Mouse (Mus musculus) hindlimb bud, embryonic 11.5 days (tissue): ENCODE results near the gene Snx29.
"Not testable (repeated sequence)": the region's sequence is repeated elsewhere in the genome, so short reads cannot be mapped to it uniquely, and the experiment has no call there.

ENCODE experiments used
- DNase-seq: peaks from one replicate; pipeline ENCODE4 v3.0.0-alpha.2; 2012; ENCODE audit warnings: low read depth, low spot score; ENCODE audit errors: extremely low spot score

Gene Snx29

DNA sequence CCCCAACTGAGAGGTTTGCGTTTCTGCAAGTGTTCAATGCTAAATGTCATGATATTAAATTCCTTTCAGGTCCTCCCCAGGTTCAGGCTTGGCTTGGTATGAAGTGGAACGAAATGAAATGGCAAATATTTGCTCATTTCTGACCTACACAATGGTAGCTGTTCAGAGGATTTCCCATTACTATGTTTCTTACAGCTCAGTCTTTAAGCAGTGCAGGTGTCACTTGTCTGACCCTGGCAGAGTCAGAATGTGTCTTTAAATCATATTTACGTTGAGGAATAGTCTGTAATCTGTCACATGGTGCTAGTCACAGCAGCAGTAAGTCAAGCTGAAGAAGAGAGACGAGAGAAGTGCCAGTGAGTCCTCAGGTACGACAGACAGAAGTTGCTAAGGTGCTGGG is 36.5 kb downstream of the Snx29 start:
- no peak for DNase-seq

- no peak for DNase-seq
These were observed 37.2 kb downstream of the Snx29 start for GRCm38 (mm10) chr16:11359919-11360318.

DNA sequence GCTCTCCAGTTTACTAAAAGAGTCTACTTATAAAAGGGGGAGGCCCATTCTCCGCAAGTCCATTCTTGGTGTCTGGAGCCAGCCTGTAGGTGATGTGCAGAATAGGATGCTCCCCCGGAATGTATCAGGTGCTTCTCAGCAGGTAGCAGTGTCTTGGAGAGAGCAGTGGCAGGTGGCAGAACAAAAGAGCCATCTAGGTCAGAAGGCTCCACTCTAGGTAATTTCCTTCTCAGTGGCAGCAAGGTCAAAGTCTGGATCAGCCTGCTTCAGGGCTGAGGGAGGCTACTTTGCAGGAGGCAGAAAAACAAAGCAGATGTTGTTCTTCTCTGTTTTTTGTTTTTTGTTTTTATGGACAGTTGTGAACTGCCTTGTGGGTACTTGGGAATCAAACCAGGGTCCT is 37.9 kb downstream of the Snx29 start:
- DNase-seq, result not testable (repeated sequence)

GRCm38 (mm10) chr16:11365626-11366025 is 42.9 kb downstream of the Snx29 start:
- DNase-seq, result no peak

DNA sequence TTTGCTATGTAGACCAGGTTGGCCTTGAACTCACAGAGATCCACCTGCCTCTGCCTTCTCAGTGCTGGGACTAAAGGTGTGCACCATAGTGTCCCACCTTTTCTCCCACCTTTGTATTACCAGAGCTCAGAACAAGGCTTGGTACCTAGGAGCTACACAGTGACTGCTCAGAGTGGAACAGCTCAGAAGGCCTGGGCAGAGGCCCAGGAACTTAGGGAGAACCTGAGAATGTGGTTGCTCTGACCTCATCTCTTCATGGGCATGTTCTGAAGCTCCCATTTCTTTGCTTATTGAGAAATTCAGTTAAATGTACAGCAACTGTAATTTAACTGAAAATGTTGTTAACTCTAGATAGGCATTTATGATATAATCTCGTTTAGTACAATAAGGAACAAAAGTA is 44.1 kb downstream of the Snx29 start:
- DNase-seq, result no peak

DNA sequence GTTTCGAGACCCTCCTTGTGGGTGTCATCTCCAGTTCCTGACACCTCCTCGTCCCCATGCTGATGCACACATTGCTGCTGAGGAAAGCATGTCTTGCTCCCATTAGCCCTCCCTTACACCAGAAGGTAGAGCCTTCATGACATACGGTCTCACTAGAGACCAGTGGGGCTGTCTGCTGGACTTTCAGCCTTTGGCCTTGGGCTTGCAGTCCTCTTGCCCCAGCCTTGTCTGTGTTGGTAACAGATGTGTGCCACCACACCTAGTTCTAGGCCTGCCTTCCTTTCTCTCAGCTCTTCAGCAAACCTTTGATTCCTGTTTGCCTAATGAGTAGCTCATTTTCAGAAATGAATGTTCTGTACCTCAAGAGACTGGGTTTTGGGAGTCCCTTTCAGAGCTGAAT is 45.7 kb downstream of the Snx29 start:
- DNase-seq, result no peak

GRCm38 (mm10) chr16:11369162-11369561 is 46.5 kb downstream of the Snx29 start:
- no peak for DNase-seq

DNA sequence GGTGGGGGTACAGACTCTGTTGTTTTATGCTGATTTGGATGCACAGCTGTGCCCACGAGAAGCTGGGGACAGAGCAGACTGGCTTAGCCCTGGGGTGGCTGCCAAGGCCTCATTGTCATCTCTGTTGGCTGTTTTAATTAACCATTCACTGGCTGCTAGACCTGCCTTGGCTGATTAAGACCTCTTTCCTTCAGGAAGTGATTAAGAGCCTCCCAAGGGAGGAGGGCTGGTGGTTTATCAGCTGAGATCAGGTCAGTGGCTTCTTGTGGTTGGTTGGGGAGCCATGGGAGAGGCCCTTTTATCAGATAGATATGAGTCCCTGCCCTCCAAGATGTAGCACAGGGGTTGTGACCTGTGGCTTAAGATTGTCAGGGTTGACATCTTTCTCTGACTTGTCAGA is 46.9 kb downstream of the Snx29 start:
- no peak for DNase-seq

GRCm38 (mm10) chr16:11370132-11370544 is 47.4 kb downstream of the Snx29 start:
- no peak for DNase-seq

DNA sequence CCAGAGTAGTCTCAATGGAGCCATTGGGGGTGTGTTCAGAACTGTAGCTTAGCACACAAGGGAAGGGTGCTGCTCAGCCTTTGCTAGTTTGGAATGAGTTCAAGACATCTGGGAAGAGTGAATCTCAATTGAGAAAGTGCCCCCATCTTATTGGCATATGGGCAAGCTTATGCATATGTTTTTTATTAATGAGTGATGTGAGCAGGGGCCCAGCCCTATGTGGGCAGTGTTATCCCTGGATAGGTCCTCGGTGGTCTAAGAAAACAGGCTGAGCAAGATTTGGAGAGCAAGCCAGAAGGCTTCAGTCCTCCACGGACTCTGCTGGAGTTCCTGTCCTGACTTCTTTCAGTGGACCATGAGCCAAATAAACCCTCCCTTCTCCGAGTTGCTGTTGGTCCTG is 56.6 kb downstream of the Snx29 start:
- DNase-seq, result no peak

DNA sequence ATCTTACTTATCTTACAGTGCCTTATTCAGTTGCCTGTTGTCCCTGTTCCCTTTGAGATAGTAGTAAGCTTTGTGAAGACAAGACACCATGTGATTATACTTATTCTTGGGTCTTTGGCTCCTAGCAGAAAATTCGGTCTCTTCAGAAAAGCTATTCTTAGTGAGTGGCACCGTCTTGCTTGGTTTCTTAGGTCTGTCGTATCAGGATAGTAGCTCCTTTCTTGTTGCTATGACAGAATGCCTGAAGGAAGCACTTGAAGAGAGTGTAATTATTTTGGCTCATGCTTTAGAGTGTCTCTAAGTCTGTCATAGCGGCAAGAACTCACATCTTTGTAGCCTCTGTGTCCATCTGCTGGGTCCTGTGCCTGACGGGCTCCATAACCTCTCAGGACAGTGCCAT is 57.3 kb downstream of the Snx29 start:
- DNase-seq, result no peak

- DNase-seq, result no peak
These were observed 58.2 kb downstream of the Snx29 start for GRCm38 (mm10) chr16:11380871-11381270.

DNA sequence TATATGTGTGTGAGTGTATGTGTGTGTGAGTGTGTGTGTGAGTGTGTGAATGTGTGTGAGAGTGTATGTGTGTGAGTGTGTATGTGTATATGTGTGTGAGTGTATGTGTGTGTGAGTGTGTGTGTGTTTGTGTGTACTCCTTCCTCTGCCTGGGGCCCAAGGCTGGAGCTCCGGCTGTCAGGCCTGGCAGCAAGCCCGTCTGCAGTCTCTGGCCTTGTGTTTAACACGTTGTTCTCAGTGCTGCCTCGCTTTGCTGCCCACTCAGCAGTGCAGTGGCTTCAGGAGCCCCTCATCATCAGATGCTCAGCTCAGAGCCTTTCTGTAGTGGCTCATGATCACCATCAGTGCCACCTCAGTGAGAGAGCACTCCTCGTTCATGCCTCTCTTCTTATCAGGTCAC is 61.7 kb downstream of the Snx29 start:
- no peak for DNase-seq

- DNase-seq, result no peak
These were observed 62.4 kb downstream of the Snx29 start for GRCm38 (mm10) chr16:11385150-11385549.

DNA sequence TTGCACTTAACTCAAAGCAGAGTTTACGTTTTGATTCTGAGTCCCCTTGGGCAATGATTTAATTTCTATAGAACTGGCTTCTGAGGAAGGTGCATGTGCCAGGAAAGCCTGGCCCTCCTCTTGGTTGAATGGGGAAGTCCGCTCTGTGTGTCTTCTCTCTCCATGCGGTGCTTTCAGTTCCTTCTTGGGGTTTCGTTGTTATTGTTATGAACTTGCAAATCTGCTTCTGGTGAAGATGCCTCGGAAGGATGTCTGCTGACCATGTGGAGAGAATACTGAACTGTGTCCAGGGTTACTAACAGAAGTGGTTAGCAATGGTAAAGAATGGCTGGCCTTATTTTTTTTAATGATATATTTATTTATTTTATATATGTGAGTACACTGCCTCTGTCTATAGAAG is 63.1 kb downstream of the Snx29 start:
- DNase-seq, result no peak

DNA sequence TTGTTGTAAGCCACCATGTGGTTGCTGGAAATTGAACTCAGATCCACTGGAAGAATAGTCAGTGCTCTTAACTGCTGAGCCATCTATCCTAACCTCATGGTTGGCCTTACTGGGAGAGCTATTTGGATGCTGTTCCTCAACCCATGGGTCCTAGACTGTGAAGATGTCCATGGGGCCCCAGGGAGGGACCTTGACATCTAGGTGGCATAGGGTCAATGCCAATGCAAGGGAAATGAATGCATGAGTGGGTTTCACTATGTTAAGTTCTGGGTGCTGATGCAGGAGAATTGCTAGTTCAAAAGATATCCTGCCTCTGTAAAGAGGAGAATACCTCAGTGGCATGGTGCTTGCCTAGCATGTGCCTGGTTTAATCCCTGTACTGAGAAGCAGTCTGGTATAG is 63.5 kb downstream of the Snx29 start:
- DNase-seq, result no peak

DNA sequence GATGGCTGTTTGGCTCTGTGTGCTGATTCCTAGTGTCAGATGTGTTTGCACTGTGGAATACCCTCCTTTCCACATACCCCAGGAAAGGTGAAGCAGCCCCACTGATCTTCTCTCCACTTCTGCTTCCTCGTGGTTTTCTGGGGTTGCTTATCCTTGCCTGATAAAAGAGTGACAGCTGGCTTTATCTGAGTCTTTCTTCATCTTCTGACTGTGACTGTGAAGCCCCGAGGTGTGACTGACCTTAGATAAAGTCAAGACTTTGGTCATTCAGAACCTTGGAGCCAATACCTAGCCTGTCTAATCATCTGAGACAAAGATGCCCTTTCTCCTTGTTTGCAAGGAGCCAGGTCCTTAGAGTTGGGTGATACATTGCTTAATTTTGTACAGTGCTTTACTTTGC is 65.4 kb downstream of the Snx29 start:
- no peak for DNase-seq

GRCm38 (mm10) chr16:11389324-11389723 is 66.6 kb downstream of the Snx29 start:
- DNase-seq, result no peak

DNA sequence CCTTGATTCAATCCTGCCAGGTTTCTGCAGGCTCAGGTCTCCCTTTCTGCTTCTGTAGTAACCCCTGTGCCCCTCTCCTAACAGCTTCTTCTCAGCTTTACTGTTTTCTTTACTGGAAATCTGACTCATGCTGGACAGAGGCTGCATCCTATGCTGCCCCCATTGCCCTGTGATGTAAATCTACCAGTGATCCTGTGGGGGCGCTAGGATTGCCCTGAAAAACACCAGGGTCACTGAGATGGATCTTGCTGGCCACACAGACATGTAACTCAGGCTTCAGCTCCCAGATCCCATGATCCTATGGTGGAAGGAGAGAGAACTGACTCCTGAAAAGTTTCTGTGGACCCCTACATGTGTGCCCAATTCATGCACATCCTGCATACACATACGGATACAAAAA is 73.9 kb downstream of the Snx29 start:
- DNase-seq, result no peak

GRCm38 (mm10) chr16:11399386-11399785 is 76.7 kb downstream of the Snx29 start:
- no peak for DNase-seq

GRCm38 (mm10) chr16:11399845-11400565 is 77.3 kb downstream of the Snx29 start:
- DNase-seq, result no peak

GRCm38 (mm10) chr16:11400936-11401335 is 78.2 kb downstream of the Snx29 start:
- DNase-seq, result no peak

DNA sequence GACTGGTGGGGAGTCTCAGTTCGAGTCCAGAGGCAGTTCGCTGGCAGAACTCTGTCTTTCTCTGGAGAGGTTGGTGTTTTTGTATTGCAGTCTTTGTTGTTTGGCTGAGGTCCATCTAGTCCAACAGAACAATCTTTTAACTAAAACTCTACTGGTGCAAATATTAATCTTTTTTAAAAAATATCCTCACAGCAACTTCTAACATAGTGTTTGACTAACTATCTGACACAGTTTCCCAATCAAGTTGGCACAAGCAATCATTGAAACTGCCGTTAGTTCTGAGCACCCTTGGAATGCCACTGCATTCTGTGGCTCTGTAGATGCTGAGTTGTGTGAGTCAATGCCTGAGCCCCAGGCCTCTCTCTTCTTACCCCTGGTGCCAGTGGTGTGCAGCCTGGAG is 82.5 kb downstream of the Snx29 start:
- no peak for DNase-seq
